Mouse (Mus musculus) left cerebral cortex, adult 2 months (tissue): Measurements from ENCODE around the gene Srp68. TPM values are rescaled to one million over a fixed set of nuclear protein-coding genes. Genes with fewer than 3 reads are reported as not detected.

Source experiments
- DNase-seq, 2 experiments: peaks; one replicate each; pipeline ENCODE4 v3.0.0; 2021 to 2022; ENCODE audit warnings: low spot score in 2 of 2, mixed read lengths in 1 of 2; ENCODE audit errors: extremely low spot score in 1 of 2
- H3K27ac ChIP-seq: fragments of 200-600 bp; 2 replicates; pipeline ENCODE4 v1.8.1; 2022
- H3K4me3 ChIP-seq: fragments of 200-600 bp; 2 replicates; pipeline ENCODE4 v1.8.1; 2022
- CTCF ChIP-seq: fragments of 200-600 bp; IDR thresholded peaks from 2 replicates; pipeline ENCODE4 v1.8.1; 2022; ENCODE audit warnings: antibody characterized with exemption, mild to moderate bottlenecking, moderate library complexity
- intact Hi-C: fragments of 180-260 bp; cut with DNase I; formaldehyde crosslinking; loops from one replicate; pipeline ENCODE4 v1.15.1; 2025
- long read RNA-seq, 2 experiments: library from polyadenylated mRNA; stranded (forward); transcript quantifications; one replicate each; pipeline ENCODE4 v2.0.0; 2021; ENCODE audit warnings: borderline mapping rate in 2 of 2
- total RNA-seq, 2 experiments: library from RNA; stranded (reverse); gene quantifications; 2 replicates each; pipeline ENCODE4 v1.2.3; 2021

The Srp68 gene
- 10 to 100 TPM; 70.5 to 75.4 TPM for total RNA-seq
- long read RNA-seq, experiment 1, transcript Srp68-201 (16 exons, 2,526 nt) = major isoform, 112 of 125 reads
- long read RNA-seq, experiment 1, partial matches to known transcripts = 4 of 125 reads
- long read RNA-seq, experiment 1, other reads (novel, unspliced or antisense) = 9 of 125 reads
- long read RNA-seq, experiment 2, transcript Srp68-201 (16 exons, 2,526 nt) = major isoform, 86 of 98 reads
- long read RNA-seq, experiment 2, partial matches to known transcripts = 8 of 98 reads
- long read RNA-seq, experiment 2, other reads (novel, unspliced or antisense) = 4 of 98 reads

GRCm38 (mm10) chr11:116274045-116274666 lies at the start of gene Srp68:
Srp68 (minus strand) TSS chr11:116274217.
- DNase-seq = peak; percentile 92 to 96
- intact Hi-C loops = loop anchor here (1.0 kb wide), 1 partner anchor 32 kb away; no protein-coding TSS in a partner anchor
- Histone ChIP-seq H3K27ac (peak within 1 kb of the TSS; percentile 95), H3K4me3 (peak within 1 kb of the TSS; percentile 76)
- TF ChIP-seq CTCF = peak; percentile 4

GRCm38 (mm10) chr11:116318719-116319659 lies 45.0 kb upstream of the Srp68 start:
- TF ChIP-seq CTCF = peak; percentile 98
- DNase-seq = peak; percentile 82 to 93
- intact Hi-C loops = loop anchor here (1.0 to 2.0 kb wide), 4 partner anchors 16 to 146 kb away; partner anchors contain the start of gene Foxj1
- Histone ChIP-seq H3K4me3 (peak overlapping the region; percentile 46), H3K27ac (no peak overlapping the region; the same call in 1 of the 2 replicates)

- H3K4me3 ChIP-seq = no peak overlapping the region
- no peak for DNase-seq
- intact Hi-C loops = no loop called here
- TF ChIP-seq CTCF = no peak
- H3K27ac ChIP-seq = no peak overlapping the region
Measured at GRCm38 (mm10) chr11:116312359-116312758, 38.3 kb upstream of the Srp68 start.

GRCm38 (mm10) chr11:116311169-116311568 lies 37.2 kb upstream of the Srp68 start:
- no peak overlapping the region for H3K27ac ChIP-seq
- TF ChIP-seq CTCF = no peak
- intact Hi-C loops = no loop called here
- no peak overlapping the region for H3K4me3 ChIP-seq
- no peak for DNase-seq

DNA sequence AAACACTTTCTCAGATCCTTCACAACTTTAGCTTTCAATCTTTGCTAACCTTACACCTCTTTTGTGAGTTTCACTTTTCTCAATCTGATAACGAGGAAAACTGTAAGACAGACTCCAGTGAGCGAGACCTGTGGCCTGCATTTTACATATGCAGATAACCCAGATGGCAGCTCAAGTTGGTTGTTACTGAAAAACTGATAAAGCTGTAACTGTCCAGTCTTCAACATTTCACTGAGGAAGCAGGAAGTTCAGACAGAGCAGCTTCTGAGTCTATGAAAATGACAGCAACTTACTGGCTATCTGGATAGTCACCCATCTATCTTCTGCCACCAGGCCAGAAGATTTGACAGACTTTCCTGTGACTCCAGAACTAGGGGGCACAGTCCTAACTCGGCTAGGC lies 35.6 kb upstream of the Srp68 start:
- no peak for DNase-seq
- no peak overlapping the region for H3K27ac ChIP-seq
- intact Hi-C loops = no loop called here
- no peak overlapping the region for H3K4me3 ChIP-seq
- no peak for TF ChIP-seq CTCF

DNA sequence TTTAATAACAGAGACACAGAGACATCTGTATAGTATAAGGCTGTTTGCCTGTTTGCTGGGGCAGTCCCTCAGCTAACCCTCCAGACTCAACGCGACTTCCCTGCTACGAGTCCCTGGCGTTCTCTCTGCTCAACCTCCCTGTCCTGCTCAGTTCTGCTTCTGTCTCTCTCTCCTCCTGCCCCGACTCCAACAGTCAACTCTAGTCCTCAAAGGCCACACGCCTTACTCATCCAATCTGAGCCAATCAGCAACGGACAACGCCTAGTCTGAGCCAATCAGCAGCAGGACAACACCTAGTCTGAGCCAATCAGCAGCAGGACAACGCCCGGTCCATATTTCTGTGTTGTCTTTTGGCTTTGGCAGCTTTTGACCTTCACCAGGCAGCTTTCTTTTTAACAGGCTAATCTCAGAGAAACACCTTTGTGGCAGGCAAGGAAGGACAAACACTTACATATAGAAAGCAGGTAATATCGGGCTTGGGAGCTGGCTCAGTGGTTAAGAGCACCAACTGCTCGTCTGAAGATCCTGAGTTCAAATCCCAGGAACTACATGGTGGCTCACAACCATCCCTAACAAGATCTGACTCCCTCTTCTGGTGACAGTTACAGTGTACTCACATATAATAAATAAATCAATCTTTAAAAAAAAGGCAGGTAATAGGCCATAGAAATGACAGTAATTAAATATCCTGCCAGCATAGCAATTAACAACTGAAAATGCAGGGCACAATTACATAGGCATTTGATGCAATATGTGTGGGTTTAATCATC lies 33.9 kb upstream of the Srp68 start:
- Histone ChIP-seq H3K4me3 (no peak overlapping the region), H3K27ac (no peak overlapping the region)
- intact Hi-C loops = no loop called here
- no peak for TF ChIP-seq CTCF
- no peak for DNase-seq

GRCm38 (mm10) chr11:116307019-116307725 lies 33.2 kb upstream of the Srp68 start, which contains the start of gene Exoc7:
Exoc7 (minus strand) TSS chr11:116307233.
- Histone ChIP-seq H3K27ac (peak within 1 kb of the TSS; percentile 84), H3K4me3 (peak within 1 kb of the TSS; percentile 94)
- no peak for TF ChIP-seq CTCF
- DNase-seq = no peak
- intact Hi-C loops = no loop called here

- TF ChIP-seq CTCF = no peak; the same call in 1 of the 2 replicates
- peak; percentile 92 for DNase-seq
- peak overlapping the region; percentile 94 for H3K4me3 ChIP-seq
- intact Hi-C loops = loop anchor here (1.0 kb wide), 1 partner anchor 32 kb away; the partner anchor contains the start of gene Srp68
- H3K27ac ChIP-seq = peak overlapping the region; percentile 84
Measured at GRCm38 (mm10) chr11:116306126-116306982, 32.3 kb upstream of the Srp68 start.

GRCm38 (mm10) chr11:116305423-116305822 lies 31.4 kb upstream of the Srp68 start:
- Histone ChIP-seq H3K27ac (no peak overlapping the region), H3K4me3 (peak overlapping the region; percentile 94)
- intact Hi-C loops = no loop called here
- no peak; the same call in 1 of the 2 replicates for TF ChIP-seq CTCF
- no peak for DNase-seq
